Mouse (Mus musculus) myocyte (in vitro differentiated cells): Measurements from ENCODE around the gene Foxp4. TPM values are rescaled to one million over a fixed set of nuclear protein-coding genes. Genes with fewer than 3 reads are reported as not detected.

Experiments
- H3K27me3 ChIP-seq: one replicate; pipeline ENCODE4 v1.6.1; 2011; ENCODE audit not compliant: control insufficient read depth, insufficient read depth, insufficient read length
- H3K36me3 ChIP-seq: one replicate; pipeline ENCODE4 v1.6.1; 2011; ENCODE audit not compliant: control insufficient read depth, insufficient read depth
- H3K4me2 ChIP-seq: one replicate; pipeline ENCODE4 v1.6.1; 2011; ENCODE audit warnings: low read depth, control low read depth
- H3K4me3 ChIP-seq: one replicate; pipeline ENCODE4 v1.5.1; 2011; ENCODE audit warnings: mild to moderate bottlenecking, control low read depth, moderate library complexity
- H3K79me2 ChIP-seq: one replicate; pipeline ENCODE4 v1.6.1; 2011; ENCODE audit not compliant: control insufficient read depth, insufficient read depth
- H3ac ChIP-seq: one replicate; pipeline ENCODE4 v1.6.1; 2011; ENCODE audit not compliant: control insufficient read depth, insufficient read length
- CEBPB ChIP-seq: IDR thresholded peaks from 2 replicates; pipeline ENCODE4 v1.6.1; 2011; ENCODE audit warnings: mild to moderate bottlenecking, moderate library complexity; ENCODE audit not compliant: poor library complexity, insufficient read depth, severe bottlenecking
- E2F4 ChIP-seq: IDR thresholded peaks from one replicate; pipeline ENCODE4 v1.6.1; 2011; ENCODE audit warnings: mild to moderate bottlenecking, control low read depth, moderate library complexity; ENCODE audit not compliant: insufficient read depth
- MAX ChIP-seq: IDR thresholded peaks from one replicate; pipeline ENCODE4 v1.6.1; 2011; ENCODE audit warnings: low read depth, mild to moderate bottlenecking, control low read depth
- MYOD1 ChIP-seq, 3 experiments: IDR thresholded peaks; one replicate each; pipeline ENCODE4 v1.6.1; 2011; ENCODE audit warnings: control low read depth in 2 of 3, low read depth in 2 of 3, mild to moderate bottlenecking in 2 of 3, moderate library complexity in 1 of 3; ENCODE audit not compliant: insufficient read length in 2 of 3, control insufficient read depth in 1 of 3
- MYOG ChIP-seq, 3 experiments: IDR thresholded peaks; one replicate each; pipeline ENCODE4 v1.6.1; 2011; ENCODE audit warnings: control low read depth in 2 of 3, low read depth in 2 of 3, mild to moderate bottlenecking in 2 of 3; ENCODE audit not compliant: insufficient read length in 2 of 3, control insufficient read depth in 1 of 3, insufficient read depth in 1 of 3
- POLR2A ChIP-seq: IDR thresholded peaks from one replicate; pipeline ENCODE4 v1.6.1; 2011; ENCODE audit warnings: low read depth, mild to moderate bottlenecking, control low read depth, moderate library complexity; ENCODE audit not compliant: insufficient read length
- POLR2AphosphoS2 ChIP-seq: IDR thresholded peaks from one replicate; pipeline ENCODE4 v1.6.1; 2011; ENCODE audit warnings: low read depth, control low read depth; ENCODE audit not compliant: insufficient read length
- REST ChIP-seq: IDR thresholded peaks from one replicate; pipeline ENCODE4 v1.6.1; 2011; ENCODE audit warnings: mild to moderate bottlenecking, control low read depth, moderate library complexity; ENCODE audit not compliant: insufficient read depth, insufficient read length
- SRF ChIP-seq: IDR thresholded peaks from one replicate; pipeline ENCODE4 v1.6.1; 2011; ENCODE audit warnings: low read depth; ENCODE audit not compliant: control insufficient read depth, insufficient read length
- TCF12 ChIP-seq: IDR thresholded peaks from one replicate; pipeline ENCODE4 v1.6.1; 2011; ENCODE audit warnings: mild to moderate bottlenecking, control low read depth; ENCODE audit not compliant: poor library complexity, insufficient read depth, severe bottlenecking
- TCF3 ChIP-seq: IDR thresholded peaks from one replicate; pipeline ENCODE4 v1.6.1; 2011; ENCODE audit warnings: low read depth, control low read depth; ENCODE audit not compliant: insufficient read length
- USF1 ChIP-seq: IDR thresholded peaks from one replicate; pipeline ENCODE4 v1.6.1; 2011; ENCODE audit warnings: low read depth, mild to moderate bottlenecking, control low read depth, moderate library complexity
- polyA plus RNA-seq: library from polyadenylated mRNA; unstranded; fragments of >200 nt; fragmentation: generic; extraction: Trizol; gene quantifications from one replicate; pipeline ENCODE4 v1.2.1, GENCODE M21; 2012; ENCODE audit warnings: missing spikeins

The Foxp4 gene
- polyA plus RNA-seq, 1 experiment, result 24.7 TPM

- no peak overlapping the region for H3K4me3 ChIP-seq
- no peak overlapping the region for H3ac ChIP-seq
- no peaks in the 10 kb centered on the region for H3K27me3 ChIP-seq
- TF ChIP-seq CEBPB (no peak), POLR2A (no peak), POLR2AphosphoS2 (no peak), MAX (no peak), MYOD1 (IDR thresholded peaks at IDR 0.05; ENCODE audit: control insufficient read depth in 1 of 3, insufficient read length in 2 of 3, low read depth in 2 of 3) (no peak), E2F4 (no peak), SRF (no peak), MYOG (IDR thresholded peaks at IDR 0.05; ENCODE audit: control insufficient read depth in 1 of 3, insufficient read depth in 1 of 3, insufficient read length in 2 of 3, low read depth in 2 of 3) (no peak), USF1 (no peak), TCF3 (no peak), REST (no peak), TCF12 (no peak)
- peaks cover 6% of the 10 kb centered on the region for H3K79me2 ChIP-seq
- H3K4me2 ChIP-seq, result no peak overlapping the region
- H3K36me3 ChIP-seq, result peaks cover 4% of the 10 kb centered on the region
These were observed 16.4 kb downstream of the Foxp4 start for GRCm38 (mm10) chr17:47908079-47908478.

- no peak overlapping the region for H3K4me3 ChIP-seq
- no peak for TF ChIP-seq SRF
- TF ChIP-seq TCF12, result no peak
- no peak for TF ChIP-seq E2F4
- no peak for TF ChIP-seq MAX
- TF ChIP-seq CEBPB, result no peak
- TF ChIP-seq POLR2A, result no peak
- TF ChIP-seq MYOG (IDR thresholded peaks at IDR 0.05; ENCODE audit: control insufficient read depth in 1 of 3, insufficient read depth in 1 of 3, insufficient read length in 2 of 3, low read depth in 2 of 3), result no peak
- TF ChIP-seq USF1, result no peak
- no peak for TF ChIP-seq MYOD1 (IDR thresholded peaks at IDR 0.05; ENCODE audit: control insufficient read depth in 1 of 3, insufficient read length in 2 of 3, low read depth in 2 of 3)
- no peak for TF ChIP-seq REST
- H3K27me3 ChIP-seq, result no peaks in the 10 kb centered on the region
- peaks cover 4% of the 10 kb centered on the region for H3K36me3 ChIP-seq
- peaks cover 3% of the 10 kb centered on the region for H3K79me2 ChIP-seq
- H3ac ChIP-seq, result no peak overlapping the region
- no peak overlapping the region for H3K4me2 ChIP-seq
These were observed 17.0 kb downstream of the Foxp4 start for GRCm38 (mm10) chr17:47907366-47907920.

DNA sequence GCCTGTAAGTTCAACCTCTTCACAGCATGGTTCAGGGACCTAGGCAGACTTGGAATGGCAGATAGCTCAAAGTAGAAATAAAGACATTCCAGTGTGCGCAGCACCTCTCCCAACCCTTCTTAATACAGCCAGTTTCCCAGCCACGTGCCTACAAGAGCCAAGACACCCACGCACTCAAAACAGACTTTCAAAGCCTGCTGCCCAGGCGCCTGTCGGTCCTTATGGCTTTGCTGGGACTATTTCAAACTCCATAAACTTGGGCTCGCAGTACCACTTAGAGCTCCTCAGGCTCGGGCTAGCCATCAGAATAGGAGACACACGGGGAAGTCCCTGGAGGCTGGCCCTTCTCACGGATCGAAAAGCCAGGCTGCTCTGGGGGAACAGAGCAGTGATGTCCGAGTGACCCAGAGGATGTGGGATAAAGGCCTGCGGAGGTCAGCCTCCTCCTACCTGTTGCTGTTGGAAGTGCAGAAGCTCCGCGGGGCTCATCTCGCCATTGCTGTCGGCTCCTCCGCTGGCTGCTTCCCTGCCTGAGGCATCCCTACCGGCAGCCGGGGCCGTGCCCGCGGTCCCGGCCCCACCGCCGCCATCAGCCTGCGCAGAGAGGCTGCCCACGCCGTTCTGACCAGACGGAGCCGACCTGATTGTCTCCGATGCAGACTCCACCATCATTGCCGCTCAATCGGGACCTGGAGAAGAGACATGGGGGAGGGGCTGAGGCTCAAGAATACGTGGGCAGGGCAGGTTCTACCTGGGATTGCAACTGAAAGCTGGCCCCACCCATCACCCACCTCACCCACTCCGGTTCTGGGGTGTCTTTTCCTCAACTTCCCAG lies 20.4 kb downstream of the Foxp4 start:
- no peak for TF ChIP-seq POLR2A
- no peak for TF ChIP-seq POLR2AphosphoS2
- no peak for TF ChIP-seq MYOD1 (IDR thresholded peaks at IDR 0.05; ENCODE audit: control insufficient read depth in 1 of 3, insufficient read length in 2 of 3, low read depth in 2 of 3)
- TF ChIP-seq TCF3, result no peak
- no peak for TF ChIP-seq MAX
- no peak for TF ChIP-seq CEBPB
- no peak for TF ChIP-seq TCF12
- no peak for TF ChIP-seq MYOG (IDR thresholded peaks at IDR 0.05; ENCODE audit: control insufficient read depth in 1 of 3, insufficient read depth in 1 of 3, insufficient read length in 2 of 3, low read depth in 2 of 3)
- no peak for TF ChIP-seq SRF
- Histone ChIP-seq H3ac (no peak overlapping the region), H3K4me3 (no peak overlapping the region), H3K36me3 (peaks cover 4% of the 10 kb centered on the region), H3K79me2 (no peaks in the 10 kb centered on the region), H3K4me2 (no peak overlapping the region), H3K27me3 (no peaks in the 10 kb centered on the region)

- Histone ChIP-seq H3ac (no peak overlapping the region), H3K27me3 (no peaks in the 10 kb centered on the region), H3K4me2 (no peak overlapping the region), H3K36me3 (peaks cover 4% of the 10 kb centered on the region), H3K4me3 (no peak overlapping the region), H3K79me2 (no peaks in the 10 kb centered on the region)
- TF ChIP-seq MYOG (IDR thresholded peaks at IDR 0.05; ENCODE audit: control insufficient read depth in 1 of 3, insufficient read depth in 1 of 3, insufficient read length in 2 of 3, low read depth in 2 of 3) (no peak), CEBPB (no peak), REST (no peak), TCF3 (no peak), MAX (no peak), MYOD1 (IDR thresholded peaks at IDR 0.05; ENCODE audit: control insufficient read depth in 1 of 3, insufficient read length in 2 of 3, low read depth in 2 of 3) (no peak), USF1 (no peak), SRF (no peak), POLR2AphosphoS2 (no peak), TCF12 (no peak), E2F4 (no peak), POLR2A (no peak)
These were observed 22.7 kb downstream of the Foxp4 start for GRCm38 (mm10) chr17:47901782-47902181.

GRCm38 (mm10) chr17:47900716-47901115 lies 23.7 kb downstream of the Foxp4 start:
- Histone ChIP-seq H3K4me2 (no peak overlapping the region), H3K36me3 (peaks cover 4% of the 10 kb centered on the region), H3K79me2 (no peaks in the 10 kb centered on the region), H3K4me3 (no peak overlapping the region), H3K27me3 (no peaks in the 10 kb centered on the region), H3ac (no peak overlapping the region)
- TF ChIP-seq POLR2AphosphoS2 (no peak), MYOG (IDR thresholded peaks at IDR 0.05; ENCODE audit: control insufficient read depth in 1 of 3, insufficient read depth in 1 of 3, insufficient read length in 2 of 3, low read depth in 2 of 3) (no peak), USF1 (no peak), SRF (no peak), E2F4 (no peak)
